Mouse (Mus musculus): ENCODE measurements at regions not wholly inside any gene's neighbourhood (a gene's known extent, or its start where the extent isn't known, plus 50 kb on each side); places are given as distances from the start of the nearest gene placed in this dataset.

- Histone ChIP-seq H3K4me2 (no peak overlapping the region), H3K9ac (no peak overlapping the region), H3K4me1 (replicated peaks) (no peaks in the 10 kb centered on the region), H3K27me3 (no peaks in the 10 kb centered on the region), H3K4me3 (no peak overlapping the region), H3K36me3 (no peaks in the 10 kb centered on the region), H3K9me3 (peaks cover 6% of the 10 kb centered on the region; the same call in 1 of the 2 replicates), H3K27ac (no peak overlapping the region)
- ATAC-seq (ENCODE audit: low FRiP score): no peak
- WGBS: 84% methylated on average over 14 of the region's 14 CpGs
Observed at GRCm38 (mm10) chr17:47064592-47065306, 54.4 kb upstream of the Ubr2 start.

- Histone ChIP-seq H3K27ac (no peak overlapping the region), H3K27me3 (no peaks in the 10 kb centered on the region), H3K4me2 (no peak overlapping the region), H3K9ac (no peak overlapping the region), H3K36me3 (no peaks in the 10 kb centered on the region), H3K4me3 (no peak overlapping the region), H3K9me3 (peaks cover 6% of the 10 kb centered on the region; the same call in 1 of the 2 replicates), H3K4me1 (replicated peaks) (no peaks in the 10 kb centered on the region)
- ATAC-seq (ENCODE audit: low FRiP score): no peak
- 94% methylated on average over 4 of the region's 4 CpGs for whole genome bisulfite sequencing
Observed at GRCm38 (mm10) chr17:47064006-47064405, 53.6 kb upstream of the Ubr2 start.

- no peak overlapping the region for H3K4me2 ChIP-seq
- no peak overlapping the region for H3K4me3 ChIP-seq
- H3K9ac ChIP-seq: no peak overlapping the region
- no peaks in the 10 kb centered on the region for H3K27me3 ChIP-seq
- 86% methylated on average over 8 of the region's 8 CpGs for WGBS
- ATAC-seq (ENCODE audit: low FRiP score): no peak
- 0 out of 2 replicates have a peak, but pooled peaks cover 4% of the 10 kb centered on the region for H3K9me3 ChIP-seq
- H3K27ac ChIP-seq: no peak overlapping the region
- no peaks in the 10 kb centered on the region for H3K4me1 ChIP-seq (replicated peaks)
- no peaks in the 10 kb centered on the region for H3K36me3 ChIP-seq
Observed at GRCm38 (mm10) chr17:47061031-47061620, 50.8 kb upstream of the Ubr2 start.

Data from hindbrain, embryonic 13.5 days (tissue).